Mouse (Mus musculus) embryonic facial prominence, embryonic 15.5 days (tissue): Measurements from ENCODE around the gene Hist1h4a. TPM values are rescaled to one million over a fixed set of nuclear protein-coding genes. Genes with fewer than 3 reads are reported as not detected.
"Not testable (repeated sequence)": the region's sequence is repeated elsewhere in the genome, so short reads cannot be mapped to it uniquely, and the experiment has no call there.

Source experiments
- ATAC-seq: fragments of 200-750 bp; cut with Nextera tagmentation; 2 replicates; pipeline ENCODE4 v1.8.0; 2017; ENCODE audit warnings: low read depth, moderate TSS enrichment; ENCODE audit not compliant: insufficient number of reproducible peaks, low FRiP score, low TSS enrichment
- H3K27ac ChIP-seq: fragments of 300-500 bp; sonication (generic); replicated peaks from 2 replicates; pipeline ENCODE4 v1.5.1; 2015; ENCODE audit warnings: mild to moderate bottlenecking, inconsistent platforms
- H3K27me3 ChIP-seq: fragments of 300-500 bp; sonication (generic); 2 replicates; pipeline ENCODE4 v1.6.1; 2015; ENCODE audit warnings: inconsistent platforms
- H3K36me3 ChIP-seq: fragments of 300-500 bp; sonication (generic); 2 replicates; pipeline ENCODE4 v1.6.1; 2015; ENCODE audit warnings: mild to moderate bottlenecking, inconsistent platforms
- H3K4me1 ChIP-seq: fragments of 300-500 bp; sonication (generic); 2 replicates; pipeline ENCODE4 v1.6.1; 2015; ENCODE audit warnings: inconsistent platforms
- H3K4me2 ChIP-seq: fragments of 300-500 bp; sonication (generic); replicated peaks from 2 replicates; pipeline ENCODE4 v1.6.1; 2015; ENCODE audit warnings: mild to moderate bottlenecking, inconsistent platforms
- H3K4me3 ChIP-seq: fragments of 300-500 bp; sonication (generic); replicated peaks from 2 replicates; pipeline ENCODE4 v1.5.1; 2015; ENCODE audit warnings: mild to moderate bottlenecking, inconsistent platforms
- H3K9ac ChIP-seq: fragments of 300-500 bp; sonication (generic); 2 replicates; pipeline ENCODE4 v1.6.1; 2015; ENCODE audit warnings: inconsistent platforms
- H3K9me3 ChIP-seq: fragments of 300-500 bp; sonication (generic); replicated peaks from 2 replicates; pipeline ENCODE4 v1.6.1; 2016; ENCODE audit warnings: inconsistent platforms
- whole genome bisulfite sequencing: fragments of 180-500 bp; shearing (Covaris S2); methylation state at CpG from one replicate; pipeline ENCODE4 v1.1.7; 2015; 5-methylcytosine and 5-hydroxymethylcytosine counted together
- polyA plus RNA-seq: library from polyadenylated mRNA; unstranded; fragments of >200 nt; fragmentation: Nextera tagmentation; extraction: Ambion mirVana; gene quantifications from 2 replicates; pipeline ENCODE4 v1.2.1, GENCODE M21; 2015

Gene Hist1h4a
- polyA plus RNA-seq, 1 experiment from 2014 or later, result 0.39 TPM

DNA sequence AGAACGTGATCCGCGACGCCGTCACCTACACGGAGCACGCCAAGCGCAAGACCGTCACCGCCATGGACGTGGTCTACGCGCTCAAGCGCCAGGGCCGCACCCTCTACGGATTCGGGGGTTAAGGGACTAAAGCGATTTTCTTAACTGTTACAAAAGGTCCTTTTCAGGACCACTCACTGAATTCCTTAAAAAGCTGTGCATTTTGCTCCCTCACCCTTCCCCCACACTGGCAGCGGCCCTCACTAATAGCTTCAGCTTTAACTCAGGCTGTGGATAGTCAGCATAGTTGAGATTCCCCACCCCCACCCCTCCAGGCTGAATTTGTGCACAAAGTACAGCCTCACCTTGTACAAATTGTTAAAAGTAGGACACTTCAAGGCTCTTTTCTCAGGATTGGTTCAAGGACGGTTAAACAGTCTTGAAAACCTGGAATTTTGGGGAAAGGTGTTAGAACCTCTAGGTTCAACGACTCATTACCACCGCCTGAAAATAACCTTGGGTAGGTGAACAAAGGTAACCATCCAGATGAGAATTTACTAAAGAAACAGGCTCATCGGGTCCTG lies 3.7 kb downstream of the Hist1h4a start:
- H3K9me3 ChIP-seq, result no peaks in the 10 kb centered on the region
- H3K9ac ChIP-seq, result 0 out of 2 replicates have a peak overlapping the region, but pooled peaks have one; percentile 23
- peak overlapping the region; percentile 60 for H3K4me2 ChIP-seq
- H3K36me3 ChIP-seq, result no peaks in the 10 kb centered on the region
- peaks cover 23% of the 10 kb centered on the region; the same call in 1 of the 2 replicates for H3K4me1 ChIP-seq
- peak overlapping the region; percentile 92 for H3K27ac ChIP-seq
- peak overlapping the region; percentile 41 for H3K4me3 ChIP-seq
- no peak for ATAC-seq
- 2% methylated on average over 16 of the region's 23 CpGs for WGBS
- H3K27me3 ChIP-seq, result no peaks in the 10 kb centered on the region

DNA sequence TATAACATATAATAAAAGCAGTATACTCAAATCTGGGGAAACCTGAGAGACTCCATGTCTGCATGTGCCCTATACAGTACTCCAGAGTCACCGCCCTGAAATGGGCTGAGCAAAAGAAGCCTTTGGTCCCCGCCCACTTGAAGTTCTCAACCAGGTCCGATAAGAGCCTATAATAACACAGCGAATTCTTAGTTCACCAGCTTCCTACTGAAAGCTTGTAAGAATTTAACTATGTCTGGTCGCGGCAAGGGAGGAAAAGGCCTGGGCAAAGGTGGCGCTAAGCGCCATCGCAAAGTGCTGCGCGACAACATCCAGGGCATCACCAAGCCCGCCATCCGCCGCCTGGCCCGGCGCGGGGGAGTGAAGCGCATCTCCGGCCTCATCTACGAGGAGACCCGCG lies 4.2 kb downstream of the Hist1h4a start, which contains the start of gene Hist1h4b:
Gene Hist1h4b, plus strand, starts transcription at position 224 of the 400 bp plus-strand sequence.
- peak; percentile 82 for ATAC-seq
- under 1% methylated on average over 19 of the region's 22 CpGs for WGBS

DNA sequence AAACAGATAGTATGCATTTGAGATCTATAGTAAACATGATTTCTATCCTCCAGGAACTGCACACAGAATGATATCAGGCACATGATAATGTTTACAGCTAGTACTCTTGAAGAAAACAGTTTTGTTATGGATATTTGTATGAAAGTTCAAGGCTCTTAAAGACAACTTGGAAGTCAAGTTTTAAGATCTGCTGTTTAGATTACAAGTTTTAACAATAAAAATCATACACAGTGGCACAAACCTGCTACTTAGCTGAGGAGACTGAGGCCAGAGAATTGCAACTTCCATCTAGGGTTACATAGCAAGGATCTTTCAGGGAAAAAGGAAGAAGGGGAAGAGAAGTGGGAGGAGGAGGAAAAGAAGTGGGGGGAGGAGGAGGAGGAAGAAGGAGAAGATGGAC lies 6.0 kb downstream of the Hist1h4a start:
- H3K4me1 ChIP-seq, result peaks cover 12% of the 10 kb centered on the region; the same call in 1 of the 2 replicates
- H3K4me3 ChIP-seq, result no peak overlapping the region
- no peak overlapping the region for H3K4me2 ChIP-seq
- no peak for ATAC-seq
- H3K36me3 ChIP-seq, result no peaks in the 10 kb centered on the region
- H3K9me3 ChIP-seq, result no peaks in the 10 kb centered on the region
- no peak overlapping the region for H3K27ac ChIP-seq
- H3K9ac ChIP-seq, result no peak overlapping the region
- H3K27me3 ChIP-seq, result no peaks in the 10 kb centered on the region

More for the DNA sequence above, 4.2 kb downstream of the Hist1h4a start, which contains the start of gene Hist1h4b:
- H3K27me3 ChIP-seq, result no peaks in the 10 kb centered on the region
- peak within 1 kb of the TSS; percentile 41 for H3K4me3 ChIP-seq
- 0 out of 2 replicates have a peak within 1 kb of the TSS, but pooled peaks have one; percentile 23 for H3K9ac ChIP-seq
- H3K4me2 ChIP-seq, result peak within 1 kb of the TSS; percentile 60
- H3K36me3 ChIP-seq, result no peaks in the 10 kb centered on the region
- peaks cover 23% of the 10 kb centered on the region; the same call in 1 of the 2 replicates for H3K4me1 ChIP-seq
- H3K9me3 ChIP-seq, result no peaks in the 10 kb centered on the region
- H3K27ac ChIP-seq, result peak within 1 kb of the TSS; percentile 92

DNA sequence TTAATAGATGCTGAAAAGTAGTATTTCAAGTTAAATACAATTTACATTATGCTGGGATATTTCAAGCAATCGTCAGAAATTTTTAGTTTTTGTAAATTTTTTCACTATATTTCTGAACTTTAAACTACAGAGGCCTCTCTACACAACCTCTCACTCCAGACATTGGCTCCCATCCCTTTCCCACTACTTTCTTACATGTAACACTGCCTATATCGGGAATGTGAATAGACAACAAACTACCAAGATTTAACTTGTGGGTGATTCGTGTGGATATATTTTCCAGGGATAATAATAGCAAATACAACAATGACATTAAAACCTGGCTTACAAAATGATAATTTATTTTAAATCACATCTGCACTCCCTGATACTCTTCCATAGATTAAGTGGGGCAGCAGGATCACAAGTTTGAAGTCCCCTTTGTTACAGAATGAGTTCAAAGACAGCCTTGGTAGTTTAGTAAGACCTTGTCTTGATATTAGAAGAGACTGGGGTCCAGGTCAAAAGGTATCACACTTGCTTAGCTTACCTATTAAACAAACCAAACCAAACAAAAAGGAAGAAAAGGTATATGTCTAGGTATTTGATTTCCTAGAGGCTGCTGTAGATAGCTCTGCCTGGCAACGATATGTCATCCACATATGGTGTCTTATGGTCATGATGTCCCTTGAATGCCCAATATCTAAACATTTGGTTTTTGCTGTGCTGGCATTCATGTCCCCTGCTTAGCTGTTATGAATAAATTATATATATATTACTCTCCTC lies 7.5 kb downstream of the Hist1h4a start:
- Histone ChIP-seq H3K9me3 (no peaks in the 10 kb centered on the region), H3K4me1 (peaks cover 12% of the 10 kb centered on the region; the same call in 1 of the 2 replicates), H3K27me3 (no peaks in the 10 kb centered on the region), H3K36me3 (no peaks in the 10 kb centered on the region), H3K4me3 (peak overlapping the region; percentile 32; the same call in 1 of the 2 replicates), H3K9ac (no peak overlapping the region), H3K27ac (peak overlapping the region; percentile 31; the same call in 1 of the 2 replicates), H3K4me2 (peak overlapping the region; percentile 51; the same call in 1 of the 2 replicates)
- ATAC-seq, result no peak
- 45% methylated on average over 4 of the region's 4 CpGs for WGBS

DNA sequence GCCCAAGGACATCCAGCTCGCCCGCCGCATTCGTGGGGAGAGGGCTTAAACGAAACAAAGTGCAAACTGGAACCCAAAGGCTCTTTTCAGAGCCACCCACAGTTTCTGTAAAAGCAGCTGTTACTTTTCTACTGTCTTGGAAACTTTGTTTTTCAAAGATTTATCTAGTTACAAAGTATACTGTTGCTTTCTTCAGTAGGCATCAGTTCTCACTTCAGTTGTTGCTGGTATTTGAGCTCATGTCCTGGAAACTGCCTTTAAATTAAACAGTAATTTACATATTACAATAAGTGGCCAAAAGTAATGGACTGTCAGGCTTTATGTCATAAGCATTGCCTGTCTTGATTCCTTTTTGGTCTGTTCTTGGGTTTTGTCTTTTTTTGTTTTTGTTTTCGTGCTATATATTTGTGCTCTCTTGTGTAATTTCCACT lies 8.3 kb downstream of the Hist1h4a start:
- Histone ChIP-seq H3K9me3 (no peaks in the 10 kb centered on the region), H3K27me3 (no peaks in the 10 kb centered on the region), H3K4me2 (peak overlapping the region; percentile 51), H3K4me3 (peak overlapping the region; percentile 32), H3K36me3 (no peaks in the 10 kb centered on the region), H3K4me1 (peaks cover 20% of the 10 kb centered on the region), H3K9ac (no peak overlapping the region), H3K27ac (peak overlapping the region; percentile 40)
- ATAC-seq, result no peak
- 2% methylated on average over 6 of the region's 6 CpGs for WGBS

DNA sequence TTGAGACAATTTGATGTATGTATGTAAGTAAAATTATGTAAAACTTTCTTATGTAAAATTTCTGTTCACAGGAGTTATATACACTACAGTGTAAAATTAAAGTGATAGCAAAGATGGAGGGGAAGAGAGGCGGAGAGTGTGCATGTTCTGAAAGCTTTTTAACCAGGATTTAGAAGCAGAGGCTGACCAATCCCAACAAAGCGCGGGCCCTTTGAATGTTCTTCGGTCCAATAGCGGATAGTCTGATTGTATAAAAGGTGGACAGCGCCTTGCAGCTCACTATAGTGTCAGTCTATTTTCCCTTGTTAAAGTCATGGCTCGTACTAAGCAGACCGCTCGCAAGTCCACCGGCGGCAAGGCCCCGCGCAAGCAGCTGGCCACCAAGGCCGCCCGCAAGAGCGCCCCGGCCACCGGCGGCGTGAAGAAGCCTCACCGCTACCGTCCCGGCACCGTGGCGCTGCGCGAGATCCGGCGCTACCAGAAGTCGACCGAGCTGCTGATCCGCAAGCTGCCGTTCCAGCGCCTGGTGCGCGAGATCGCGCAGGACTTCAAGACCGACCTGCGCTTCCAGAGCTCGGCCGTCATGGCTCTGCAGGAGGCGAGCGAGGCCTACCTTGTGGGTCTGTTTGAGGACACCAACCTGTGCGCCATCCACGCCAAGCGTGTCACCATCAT lies 8.8 kb downstream of the Hist1h4a start, which contains the start of gene Hist1h3b:
Gene Hist1h3b, plus strand, starts transcription at position 201 of the 675 bp plus-strand sequence.
- Histone ChIP-seq H3K4me2 (peak within 1 kb of the TSS; percentile 67), H3K4me1 (peaks cover 20% of the 10 kb centered on the region), H3K27ac (peak within 1 kb of the TSS; percentile 94), H3K4me3 (peak within 1 kb of the TSS; percentile 45)
- not testable (repeated sequence) for H3K9ac ChIP-seq, H3K36me3 ChIP-seq, H3K27me3 ChIP-seq, H3K9me3 ChIP-seq
- WGBS, result under 1% methylated on average over 18 of the region's 47 CpGs
- peak; percentile 84 for ATAC-seq

DNA sequence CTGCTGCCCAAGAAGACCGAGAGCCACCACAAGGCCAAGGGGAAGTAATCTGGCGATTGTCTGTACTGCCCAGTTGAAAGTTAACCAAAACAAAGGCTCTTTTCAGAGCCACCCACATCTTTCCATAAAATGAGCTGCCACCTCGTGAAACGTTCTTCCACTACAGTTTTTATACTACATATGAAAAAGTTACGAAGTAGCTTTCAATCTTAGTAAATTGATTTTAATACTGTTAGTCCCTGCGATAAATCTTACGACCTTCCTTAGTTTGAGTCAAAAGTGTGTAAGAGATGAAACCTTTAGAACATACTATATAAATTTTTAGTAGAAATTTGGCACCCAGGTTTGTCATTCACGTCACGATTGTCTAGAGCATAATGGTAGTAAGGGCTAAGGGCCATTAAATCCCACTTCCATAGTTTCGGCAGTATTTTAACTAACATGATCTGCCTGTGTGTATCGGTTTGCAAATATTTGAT lies 9.5 kb downstream of the Hist1h4a start:
- Histone ChIP-seq H3K9ac (no peak overlapping the region), H3K9me3 (no peaks in the 10 kb centered on the region), H3K27ac (peak overlapping the region; percentile 94), H3K27me3 (no peaks in the 10 kb centered on the region), H3K4me1 (peaks cover 23% of the 10 kb centered on the region), H3K4me2 (peak overlapping the region; percentile 67), H3K36me3 (no peaks in the 10 kb centered on the region), H3K4me3 (peak overlapping the region; percentile 45)
- WGBS, result under 1% methylated on average over 11 of the region's 11 CpGs
- no peak for ATAC-seq

DNA sequence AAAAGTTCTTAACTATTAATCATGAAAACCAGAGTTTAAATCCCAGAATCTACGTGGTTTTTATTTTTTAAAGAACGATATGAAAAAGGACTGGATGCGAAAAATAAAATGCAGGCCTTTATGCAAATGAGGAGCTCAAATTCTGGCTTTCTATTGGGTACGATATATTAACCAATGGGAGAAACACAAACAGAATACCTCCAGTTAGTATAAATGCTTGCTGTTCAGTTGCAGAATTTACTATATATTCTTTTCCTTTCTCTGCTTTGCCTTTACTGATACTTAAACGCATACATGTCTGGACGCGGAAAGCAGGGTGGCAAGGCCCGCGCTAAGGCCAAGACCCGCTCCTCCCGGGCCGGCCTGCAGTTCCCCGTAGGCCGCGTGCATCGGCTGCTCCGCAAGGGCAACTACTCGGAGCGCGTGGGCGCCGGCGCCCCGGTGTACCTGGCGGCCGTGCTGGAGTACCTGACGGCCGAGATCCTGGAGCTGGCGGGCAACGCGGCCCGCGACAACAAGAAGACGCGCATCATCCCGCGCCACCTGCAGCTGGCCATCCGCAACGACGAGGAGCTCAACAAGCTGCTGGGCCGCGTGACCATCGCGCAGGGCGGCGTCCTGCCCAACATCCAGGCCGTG lies 10.1 kb downstream of the Hist1h4a start, which contains the start of gene Hist1h2ab:
Gene Hist1h2ab, plus strand, starts transcription at position 288 of the 639 bp plus-strand sequence.
- peak; percentile 43; the same call in 1 of the 2 replicates for ATAC-seq
- H3K9me3 ChIP-seq, H3K36me3 ChIP-seq, H3K27me3 ChIP-seq, H3K9ac ChIP-seq: not testable (repeated sequence)
- Histone ChIP-seq H3K4me1 (peaks cover 23% of the 10 kb centered on the region), H3K4me3 (peak within 1 kb of the TSS; percentile 45), H3K27ac (peak within 1 kb of the TSS; percentile 94), H3K4me2 (peak within 1 kb of the TSS; percentile 67)
- WGBS, result 1% methylated on average over 31 of the region's 47 CpGs

DNA sequence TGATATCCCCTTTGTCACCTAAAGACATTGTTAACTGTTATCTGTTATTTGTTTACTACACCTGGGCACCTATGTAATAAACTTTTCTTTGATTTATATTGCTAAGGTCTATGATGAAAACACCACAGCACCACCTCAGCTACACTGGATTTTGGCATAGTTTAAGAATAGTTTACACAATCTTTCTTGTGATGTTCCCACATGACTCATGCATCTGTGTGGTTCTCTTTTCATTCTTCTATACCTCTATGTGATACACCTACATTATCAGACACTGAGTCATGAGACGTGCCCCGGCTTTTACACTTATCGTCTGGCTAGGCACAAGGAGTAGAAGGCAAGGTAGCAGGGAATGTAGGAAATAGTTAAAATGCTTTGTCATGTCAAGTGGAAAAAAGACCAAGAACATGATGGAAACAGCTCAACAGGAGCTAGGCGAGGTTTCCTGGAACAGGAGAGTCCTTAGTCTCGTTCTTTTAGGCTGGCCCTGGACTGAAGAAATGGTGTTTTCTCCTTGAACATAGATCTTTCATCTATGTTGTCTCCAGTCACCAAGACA lies 11.4 kb downstream of the Hist1h4a start:
- ATAC-seq, result no peak
- H3K27ac ChIP-seq, result peak overlapping the region; percentile 90; the same call in 1 of the 2 replicates
- no peak overlapping the region for H3K4me2 ChIP-seq
- H3K9ac ChIP-seq, result no peak overlapping the region
- WGBS, result 89% methylated on average over 5 of the region's 5 CpGs
- H3K4me1 ChIP-seq, result peaks cover 23% of the 10 kb centered on the region
- no peaks in the 10 kb centered on the region for H3K9me3 ChIP-seq
- no peaks in the 10 kb centered on the region for H3K27me3 ChIP-seq
- H3K4me3 ChIP-seq, result no peak overlapping the region
- no peaks in the 10 kb centered on the region for H3K36me3 ChIP-seq

DNA sequence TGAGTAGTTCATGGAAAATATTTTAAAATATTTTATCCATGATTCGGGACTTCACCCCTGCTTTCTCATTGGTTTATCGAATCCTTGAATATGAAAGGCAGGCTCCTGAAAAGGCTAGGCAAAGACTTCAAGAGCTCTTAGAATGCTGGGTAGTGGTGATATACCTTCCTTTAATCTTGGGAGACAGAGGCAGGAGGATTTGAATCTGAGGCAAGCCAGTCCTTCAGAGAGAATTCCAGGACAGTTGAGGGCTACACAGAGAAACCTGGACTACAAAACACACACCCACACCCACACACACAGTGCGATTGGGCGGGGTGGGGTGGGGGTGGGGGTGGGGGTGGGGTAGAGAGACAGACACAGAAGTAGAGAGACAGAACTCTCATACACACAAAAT lies 13.1 kb downstream of the Hist1h4a start:
- H3K27me3 ChIP-seq, result no peaks in the 10 kb centered on the region
- H3K4me2 ChIP-seq, result peak overlapping the region; percentile 52
- WGBS, result 4% methylated on average over 4 of the region's 4 CpGs
- H3K9ac ChIP-seq, result no peak overlapping the region
- H3K9me3 ChIP-seq, result no peaks in the 10 kb centered on the region
- peaks cover 22% of the 10 kb centered on the region for H3K4me1 ChIP-seq
- no peak overlapping the region; the same call in 1 of the 2 replicates for H3K4me3 ChIP-seq
- ATAC-seq, result no peak
- peak overlapping the region; percentile 98 for H3K27ac ChIP-seq
- no peaks in the 10 kb centered on the region for H3K36me3 ChIP-seq
